In genomic region chr2:104178251-104178650, GRCm38 (mm10) we compare ENCODE assay signal across 28 mouse cellular contexts. TPM values are rescaled to one million over a fixed set of nuclear protein-coding genes. Genes with fewer than 3 reads are reported as not detected.
DNase-seq lines count a peak whose midpoint lies in the region; ATAC-seq and TF ChIP-seq lines count a peak whose summit lies in the region.
"Had no signal": no experiment of that assay in that cellular context is flagged by ENCODE, and none has a peak within 500 bp of the region (broad histone marks: within the 10 kb centered on the region; RNA-seq: fewer than 3 reads in every experiment).

No protein-coding gene starts in this region.

- peaks cover 16% of the 10 kb centered on the region for H3K4me1 ChIP-seq in G1E (ENCODE audit: insufficient read depth, low read depth, low read length)
- H3K4me1 ChIP-seq in cortical plate, adult 2 months (ENCODE audit: control insufficient read depth, insufficient read depth, low read length) = peaks cover 11% of the 10 kb centered on the region

- ATAC-seq in CD4-positive, CD25-positive, alpha-beta regulatory T cell, adult 4 months = no peak
- peak; percentile 45 for ATAC-seq in G1E (ENCODE audit: extremely low read depth, insufficient number of reproducible peaks, low FRiP score, poor library complexity, severe bottlenecking)
- ATAC-seq: hindbrain, postnatal 0 days; midbrain, embryonic 13.5 days had no signal

- no peak for TF ChIP-seq POLR2A in cortical plate, adult 2 months (IDR thresholded peaks at IDR 0.05; ENCODE audit: extremely low read depth, insufficient read depth, low read length)

- TF ChIP-seq CTCF in G1E (IDR thresholded peaks at IDR 0.05; ENCODE audit: low read depth, low read length) = no peak
- no peak for TF ChIP-seq CTCF in cortical plate, adult 2 months (IDR thresholded peaks at IDR 0.05; ENCODE audit: extremely low read depth, insufficient read depth, low read length)

- no peaks in the 10 kb centered on the region for H3K9me3 ChIP-seq in G1E (replicated peaks)
- H3K9me3 ChIP-seq: heart, embryonic 15.5 days; limb, embryonic 13.5 days; liver, embryonic 13.5 days; lung, embryonic 15.5 days; midbrain, embryonic 13.5 days had no signal

- DNase-seq in CD4-positive, CD25-positive, alpha-beta regulatory T cell, adult 2 months (ENCODE audit: low read depth, low spot score) = peak; percentile 4
- peak; percentile 84 for DNase-seq in heart, adult 11 months
- DNase-seq in heart, postnatal 4 days = no peak
- DNase-seq in G1E (ENCODE audit: low spot score) = no peak
- DNase-seq in left cerebral cortex, postnatal 14 days (ENCODE audit: low spot score in 2 of 2) = no peak
- no peak for DNase-seq in kidney, postnatal 36 days
- DNase-seq: cerebellum, postnatal 10 days; embryo, embryonic 11 days; gastrocnemius, postnatal 25 days; kidney, adult 2 months; kidney, postnatal 25 days; layer of hippocampus, adult 9-11 months; liver, embryonic 13.5 days; lung, postnatal 4 days; right cerebral cortex, postnatal 14 days; spleen, adult 18-20 months; thymus, postnatal 4 days had no signal

- 0 out of 2 replicates have a peak overlapping the region, but pooled peaks have one; percentile 2 for H3K27ac ChIP-seq in cortical plate, adult 2 months (ENCODE audit: insufficient read depth, low read length)
- H3K27ac ChIP-seq: lung, embryonic 15.5 days; midbrain, embryonic 13.5 days had no signal

- H3K36me3 ChIP-seq in G1E (replicated peaks) = no peaks in the 10 kb centered on the region
- H3K36me3 ChIP-seq: heart, embryonic 15.5 days; limb, embryonic 13.5 days; liver, embryonic 13.5 days; lung, embryonic 15.5 days; midbrain, embryonic 13.5 days had no signal

- H3K4me3 ChIP-seq in G1E (ENCODE audit: low read depth, low read length) = no peak overlapping the region
- no peak overlapping the region for H3K4me3 ChIP-seq in cortical plate, adult 2 months (ENCODE audit: insufficient read depth, low read length)
- H3K4me3 ChIP-seq: heart, embryonic 15.5 days; limb, embryonic 13.5 days; liver, embryonic 13.5 days; lung, embryonic 15.5 days; midbrain, embryonic 13.5 days had no signal

- H3K27me3 ChIP-seq in G1E (ENCODE audit: insufficient read depth, low read length) = peaks cover 16% of the 10 kb centered on the region
- H3K27me3 ChIP-seq: heart, embryonic 15.5 days; limb, embryonic 13.5 days; lung, embryonic 15.5 days; midbrain, embryonic 13.5 days had no signal

- intact Hi-C loops in left cerebral cortex, postnatal 14 days (cut with DNase I) = no loop called here

RNA-seq across cellular contexts. Expression of gene A930018P22Rik, which starts 55.7 kb away (rescaled TPM):
- not detected for polyA plus RNA-seq in CD4-positive, CD25-positive, alpha-beta regulatory T cell, adult 4 months (2017; shearing (Covaris generic))
- under 1 TPM; 0.68 to 0.69 TPM for total RNA-seq in heart, postnatal 4 days (2021)
- total RNA-seq in G1E (2014; fragmentation: Nextera tagmentation) = not detected in 2 replicates
- not detected in 2 replicates for total RNA-seq in G1E (2017)
- not detected in 2 replicates for polyA plus RNA-seq in G1E (2012)
- 0.19 TPM in 1 of 2 replicates, not detected in the other for polyA plus RNA-seq in cortical plate, adult 2 months (2012; rRNA removed)
- under 1 TPM in 1 of 2 experiments, not detected in 1; 0.44 TPM for total RNA-seq in left cerebral cortex, postnatal 14 days (2021)
- total RNA-seq: hematopoietic stem cell, adult 5-6 weeks had no signal
- polyA plus RNA-seq: brain, embryonic 14.5 days; forebrain, embryonic 11.5 days; hindbrain, postnatal 0 days; limb, embryonic 13.5 days; lung, embryonic 15.5 days; midbrain, embryonic 13.5 days; neural tube, embryonic 14.5 days had no signal

Comparison
In these comparisons a context has a peak if more than half of its experiments do, and no peak if none do; other contexts are left out.
1. DNase-seq: peak in CD4-positive, CD25-positive, alpha-beta regulatory T cell, adult 2 months (single experiment) and heart, adult 11 months (single experiment); none in heart, postnatal 4 days (single experiment), G1E (single experiment), left cerebral cortex, postnatal 14 days (0 of 2) and kidney, postnatal 36 days (0 of 2).